Mouse (Mus musculus): ENCODE data around the gene Gm11939.

DNA sequence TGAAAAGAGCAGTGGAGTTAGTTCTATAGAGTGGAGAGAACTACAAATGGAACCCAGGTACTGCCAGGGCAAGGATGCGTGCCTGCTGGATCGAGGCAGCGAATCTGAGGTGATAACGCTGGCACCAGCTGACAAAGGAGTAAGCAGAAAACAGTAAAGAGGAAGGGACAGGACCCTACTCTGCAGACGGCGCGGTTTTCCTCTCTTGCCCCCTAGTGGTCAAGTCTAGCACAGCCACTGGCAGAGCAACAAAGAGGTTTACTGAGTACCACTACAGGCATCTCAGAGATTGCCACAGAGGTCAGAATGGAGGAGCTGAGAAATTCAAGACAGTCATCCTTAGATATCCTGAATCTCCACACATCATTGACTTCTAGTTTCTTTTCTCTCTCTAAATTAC lies 14.8 kb upstream of the Gm11939 start:
- TF ChIP-seq CTCF (IDR thresholded peaks at IDR 0.05; ENCODE audit: control insufficient read depth, insufficient read depth, insufficient replicate concordance, low read depth, low read length) (peak; percentile 70; the same call in 1 of the 2 replicates), POLR2A (IDR thresholded peaks at IDR 0.05; ENCODE audit: control insufficient read depth, low read depth, low read length) (no peak)
